ENCODE assay signal across 10 mouse cellular contexts in the genomic region with DNA sequence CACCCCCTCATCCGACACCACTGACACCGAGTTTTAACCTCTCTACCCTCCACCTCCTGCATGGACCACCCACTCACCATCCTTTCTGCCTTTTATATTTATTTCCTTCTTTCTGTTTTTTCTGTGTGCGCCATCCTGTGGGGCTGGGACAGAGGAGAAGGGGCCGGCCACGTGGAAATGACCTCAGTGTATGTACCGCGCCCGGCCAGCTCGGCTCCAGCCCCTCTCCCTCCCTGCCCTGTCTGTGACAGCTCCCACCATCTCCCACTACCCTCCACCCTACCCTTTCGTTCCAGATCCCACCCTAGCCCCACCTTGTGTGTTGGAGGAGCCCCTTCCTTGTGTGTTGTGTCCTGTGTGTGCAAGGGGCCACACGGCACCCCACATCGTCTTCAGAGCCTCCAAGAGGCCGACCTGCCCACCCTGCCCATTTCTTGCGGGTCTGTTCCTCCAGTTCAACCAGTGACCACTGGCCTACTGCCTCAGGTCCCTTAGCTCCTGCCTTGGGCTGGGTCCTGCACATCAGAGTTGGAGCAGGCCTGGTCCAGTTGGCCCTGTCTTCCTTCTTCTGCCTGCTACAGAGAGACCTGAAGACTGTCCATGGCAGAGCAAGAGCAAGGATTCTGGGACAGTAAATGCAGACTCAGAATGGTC. TPM values are rescaled to one million over a fixed set of nuclear protein-coding genes. Genes with fewer than 3 reads are reported as not detected.
DNase-seq lines count a peak whose midpoint lies in the region; ATAC-seq and TF ChIP-seq lines count a peak whose summit lies in the region.
"Had no signal": no experiment of that assay in that cellular context is flagged by ENCODE, and none has a peak within 500 bp of the region (broad histone marks: within the 10 kb centered on the region; RNA-seq: fewer than 3 reads in every experiment).

No protein-coding gene starts in this region.

- no peak overlapping the region for H3K4me3 ChIP-seq in heart, adult 2 months
- H3K4me3 ChIP-seq in neural tube, embryonic 11.5 days (ENCODE audit: low read depth, low read length), result no peak overlapping the region
- no peak overlapping the region for H3K4me3 ChIP-seq in intestine, embryonic 16.5 days (ENCODE audit: low read length)
- H3K4me3 ChIP-seq in stomach, postnatal 0 days (ENCODE audit: low read depth, low read length), result no peak overlapping the region
- no peak overlapping the region for H3K4me3 ChIP-seq in kidney, embryonic 14.5 days (ENCODE audit: low read length)
- H3K4me3 ChIP-seq: liver, embryonic 13.5 days had no signal

- ATAC-seq in neural tube, embryonic 11.5 days (ENCODE audit: insufficient read depth, low FRiP score, low TSS enrichment), result no peak
- ATAC-seq in intestine, embryonic 16.5 days, result no peak
- no peak for ATAC-seq in stomach, postnatal 0 days (ENCODE audit: low FRiP score, low TSS enrichment)
- ATAC-seq in kidney, embryonic 14.5 days (ENCODE audit: low FRiP score, low TSS enrichment), result no peak

- H3K27ac ChIP-seq in heart, adult 2 months, result no peak overlapping the region
- peak overlapping the region; percentile 62 for H3K27ac ChIP-seq in neural tube, embryonic 11.5 days (ENCODE audit: low read depth, low read length)
- H3K27ac ChIP-seq in intestine, embryonic 16.5 days (ENCODE audit: low read length), result peak overlapping the region; percentile 39; the same call in 1 of the 2 replicates
- no peak overlapping the region for H3K27ac ChIP-seq in stomach, postnatal 0 days (replicated peaks)
- no peak overlapping the region; the same call in 1 of the 2 replicates for H3K27ac ChIP-seq in kidney, embryonic 14.5 days (ENCODE audit: low read depth, low read length)
- H3K27ac ChIP-seq: liver, embryonic 13.5 days had no signal

- peak; percentile 89 for DNase-seq in heart, adult 11 months
- no peak for DNase-seq in heart, adult 2 months
- DNase-seq in neural tube, embryonic 11.5 days (ENCODE audit: low spot score), result no peak
- DNase-seq in neural tube, embryonic 10.5 days (ENCODE audit: extremely low spot score, low spot score), result no peak
- DNase-seq in stomach, postnatal 0 days (ENCODE audit: low spot score), result no peak
- DNase-seq in ovary, postnatal 36 days (ENCODE audit: low spot score), result no peak
- DNase-seq: kidney, adult 9 months; liver, embryonic 13.5 days had no signal

- H3K9ac ChIP-seq in heart, adult 2 months (ENCODE audit: low read depth, low read length), result no peak overlapping the region
- peak overlapping the region; percentile 12 for H3K9ac ChIP-seq in neural tube, embryonic 11.5 days (ENCODE audit: low read length)
- peak overlapping the region; percentile 58 for H3K9ac ChIP-seq in intestine, embryonic 16.5 days (ENCODE audit: low read depth, low read length)
- peak overlapping the region; percentile 41 for H3K9ac ChIP-seq in stomach, postnatal 0 days (ENCODE audit: low read length)
- H3K9ac ChIP-seq in kidney, embryonic 14.5 days (ENCODE audit: low read depth, low read length), result no peak overlapping the region
- H3K9ac ChIP-seq: liver, embryonic 13.5 days had no signal

- WGBS in heart, adult 2 months, result 71% methylated on average over 14 of the region's 14 CpGs
- WGBS in neural tube, embryonic 11.5 days, result 56% methylated on average over 14 of the region's 14 CpGs
- 66% methylated on average over 14 of the region's 14 CpGs for WGBS in intestine, embryonic 16.5 days
- 65% methylated on average over 14 of the region's 14 CpGs for WGBS in stomach, postnatal 0 days
- 49% methylated on average over 14 of the region's 14 CpGs for WGBS in kidney, embryonic 14.5 days

- TF ChIP-seq CTCF in heart, adult 2 months (IDR thresholded peaks at IDR 0.05), result no peak
- TF ChIP-seq CTCF in stomach, postnatal 0 days (IDR thresholded peaks at IDR 0.05; ENCODE audit: low read depth), result no peak

- H3K27me3 ChIP-seq in heart, adult 2 months (ENCODE audit: control insufficient read depth, insufficient read depth, low read length), result no peaks in the 10 kb centered on the region
- H3K27me3 ChIP-seq in neural tube, embryonic 11.5 days (ENCODE audit: control insufficient read depth, insufficient read depth, low read length), result no peaks in the 10 kb centered on the region
- H3K27me3 ChIP-seq in intestine, embryonic 16.5 days (replicated peaks; ENCODE audit: control insufficient read depth, insufficient read depth, low read length), result no peaks in the 10 kb centered on the region
- no peaks in the 10 kb centered on the region for H3K27me3 ChIP-seq in stomach, postnatal 0 days (ENCODE audit: control insufficient read depth, insufficient read depth, low read length)
- H3K27me3 ChIP-seq in kidney, embryonic 14.5 days (ENCODE audit: control insufficient read depth, insufficient read depth, low read length), result no peaks in the 10 kb centered on the region

- no peaks in the 10 kb centered on the region for H3K36me3 ChIP-seq in heart, adult 2 months (ENCODE audit: control insufficient read depth, insufficient read depth, low read length)
- H3K36me3 ChIP-seq in neural tube, embryonic 11.5 days (ENCODE audit: control insufficient read depth, insufficient read depth, low read length), result no peaks in the 10 kb centered on the region
- no peaks in the 10 kb centered on the region for H3K36me3 ChIP-seq in intestine, embryonic 16.5 days (ENCODE audit: control insufficient read depth, insufficient read depth, low read length)
- no peaks in the 10 kb centered on the region for H3K36me3 ChIP-seq in stomach, postnatal 0 days (ENCODE audit: control insufficient read depth, insufficient read depth, low read length)
- H3K36me3 ChIP-seq in kidney, embryonic 14.5 days (ENCODE audit: control insufficient read depth, insufficient read depth, low read length), result no peaks in the 10 kb centered on the region
- H3K36me3 ChIP-seq: liver, embryonic 13.5 days had no signal

- peaks cover 3% of the 10 kb centered on the region for H3K4me1 ChIP-seq in heart, adult 2 months (ENCODE audit: control insufficient read depth, insufficient read depth, low read length)
- H3K4me1 ChIP-seq in neural tube, embryonic 11.5 days (ENCODE audit: control insufficient read depth, insufficient read depth, low read length), result peaks cover 20% of the 10 kb centered on the region
- H3K4me1 ChIP-seq in intestine, embryonic 16.5 days (ENCODE audit: control insufficient read depth, insufficient read depth, low read length), result peaks cover 21% of the 10 kb centered on the region
- H3K4me1 ChIP-seq in stomach, postnatal 0 days (replicated peaks; ENCODE audit: control insufficient read depth, insufficient read depth), result no peaks in the 10 kb centered on the region; the same call in 1 of the 2 replicates
- peaks cover 11% of the 10 kb centered on the region; the same call in 1 of the 2 replicates for H3K4me1 ChIP-seq in kidney, embryonic 14.5 days (ENCODE audit: control insufficient read depth, insufficient read depth, low read length)

- intact Hi-C loops in heart, adult 2 months (cut with DNase I), result no loop called here

- TF ChIP-seq POLR2A in heart, adult 2 months (IDR thresholded peaks at IDR 0.05; ENCODE audit: insufficient read depth, low read depth, low read length), result no peak

- H3K4me2 ChIP-seq in neural tube, embryonic 11.5 days (ENCODE audit: low read depth), result no peak overlapping the region
- H3K4me2 ChIP-seq in intestine, embryonic 16.5 days (ENCODE audit: low read depth, low read length), result no peak overlapping the region
- H3K4me2 ChIP-seq in stomach, postnatal 0 days (replicated peaks; ENCODE audit: low read depth), result no peak overlapping the region
- H3K4me2 ChIP-seq in kidney, embryonic 14.5 days (replicated peaks; ENCODE audit: low read depth, low read length), result no peak overlapping the region
- H3K4me2 ChIP-seq: liver, embryonic 13.5 days had no signal

- TF ChIP-seq EP300 in heart, adult 2 months (IDR thresholded peaks at IDR 0.05; ENCODE audit: insufficient read depth, low read depth, low read length), result no peak
- no peak for TF ChIP-seq EP300 in stomach, postnatal 0 days (optimal IDR thresholded peaks at IDR 0.05)

- H3K9me3 ChIP-seq in neural tube, embryonic 11.5 days (ENCODE audit: control insufficient read depth, low read length), result no peaks in the 10 kb centered on the region
- no peaks in the 10 kb centered on the region for H3K9me3 ChIP-seq in intestine, embryonic 16.5 days (ENCODE audit: control insufficient read depth, low read length)
- H3K9me3 ChIP-seq in stomach, postnatal 0 days (ENCODE audit: control insufficient read depth, low read length), result no peaks in the 10 kb centered on the region
- no peaks in the 10 kb centered on the region for H3K9me3 ChIP-seq in kidney, embryonic 14.5 days (ENCODE audit: control insufficient read depth, low read length)
- H3K9me3 ChIP-seq: liver, embryonic 13.5 days had no signal

- no peaks in the 10 kb centered on the region for H3K79me2 ChIP-seq in heart, adult 2 months (replicated peaks; ENCODE audit: control insufficient read depth, insufficient read depth, low read length)

RNA-seq across cellular contexts. Expression of a gene that starts 27.1 kb away (rescaled TPM):
- 10 to 100 TPM; 11.8 to 13.0 TPM for total RNA-seq in heart, adult 2 months (2021)
- polyA plus RNA-seq in heart, adult 2 months (2012; rRNA removed), result 6.8 and 8.1 TPM in 2 replicates
- polyA plus RNA-seq in neural tube, embryonic 11.5 days (2014; fragmentation: Nextera tagmentation; extraction: Ambion mirVana), result 71.6 and 79.4 TPM in 2 replicates
- 77.7 and 78.7 TPM in 2 replicates for polyA plus RNA-seq in intestine, embryonic 16.5 days (2015; fragmentation: Nextera tagmentation; extraction: Ambion mirVana)
- 82.8 and 86.6 TPM in 2 replicates for polyA plus RNA-seq in stomach, postnatal 0 days (2015; fragmentation: Nextera tagmentation; extraction: Ambion mirVana)
- polyA plus RNA-seq in kidney, embryonic 14.5 days (2014; fragmentation: Nextera tagmentation; extraction: Ambion mirVana), result 81.9 and 88.9 TPM in 2 replicates

RNA-seq across cellular contexts. Expression of a gene that starts 50.6 kb away (rescaled TPM):
- 10 to 100 TPM; 32.0 to 37.4 TPM for total RNA-seq in heart, adult 2 months (2021)
- polyA plus RNA-seq in heart, adult 2 months (2012; rRNA removed), result 39.9 and 50.8 TPM in 2 replicates
- polyA plus RNA-seq in neural tube, embryonic 11.5 days (2014; fragmentation: Nextera tagmentation; extraction: Ambion mirVana), result 60.4 and 60.6 TPM in 2 replicates
- 60.0 and 67.1 TPM in 2 replicates for polyA plus RNA-seq in intestine, embryonic 16.5 days (2015; fragmentation: Nextera tagmentation; extraction: Ambion mirVana)
- 45.1 and 49.9 TPM in 2 replicates for polyA plus RNA-seq in stomach, postnatal 0 days (2015; fragmentation: Nextera tagmentation; extraction: Ambion mirVana)
- 65.4 and 82.3 TPM in 2 replicates for polyA plus RNA-seq in kidney, embryonic 14.5 days (2014; fragmentation: Nextera tagmentation; extraction: Ambion mirVana)

RNA-seq across cellular contexts. Expression of a gene that starts 52.1 kb away (rescaled TPM):
- 10 to 100 TPM; 30.5 to 31.0 TPM for total RNA-seq in heart, adult 2 months (2021)
- 45.3 and 50.5 TPM in 2 replicates for polyA plus RNA-seq in heart, adult 2 months (2012; rRNA removed)
- 26.2 and 27.0 TPM in 2 replicates for polyA plus RNA-seq in neural tube, embryonic 11.5 days (2014; fragmentation: Nextera tagmentation; extraction: Ambion mirVana)
- polyA plus RNA-seq in intestine, embryonic 16.5 days (2015; fragmentation: Nextera tagmentation; extraction: Ambion mirVana), result 11.0 and 14.8 TPM in 2 replicates
- polyA plus RNA-seq in stomach, postnatal 0 days (2015; fragmentation: Nextera tagmentation; extraction: Ambion mirVana), result 6.8 and 8.3 TPM in 2 replicates
- polyA plus RNA-seq in kidney, embryonic 14.5 days (2014; fragmentation: Nextera tagmentation; extraction: Ambion mirVana), result 28.1 and 33.1 TPM in 2 replicates

Comparison
In these comparisons a context has a peak if more than half of its experiments do, and no peak if none do; other contexts are left out.
1. H3K27ac ChIP-seq: peak in neural tube, embryonic 11.5 days (single experiment) and intestine, embryonic 16.5 days (single experiment); none in heart, adult 2 months (single experiment), stomach, postnatal 0 days (single experiment) and kidney, embryonic 14.5 days (single experiment).
2. H3K9ac ChIP-seq: peak in neural tube, embryonic 11.5 days (single experiment), intestine, embryonic 16.5 days (single experiment) and stomach, postnatal 0 days (single experiment); none in heart, adult 2 months (single experiment) and kidney, embryonic 14.5 days (single experiment).